Mouse (Mus musculus) erythroblast, embryonic 14.5 days (primary cell): ENCODE results near the gene Trpv2.

Experiments
- GATA1 ChIP-seq: IDR thresholded peaks from 2 replicates; pipeline ENCODE4 v1.6.1; 2012; ENCODE audit warnings: low read length, inconsistent platforms, mixed read lengths
- TAL1 ChIP-seq: IDR thresholded peaks from 3 replicates; pipeline ENCODE4 v1.6.1; 2012; ENCODE audit warnings: low read length, inconsistent platforms, mixed read lengths

DNA sequence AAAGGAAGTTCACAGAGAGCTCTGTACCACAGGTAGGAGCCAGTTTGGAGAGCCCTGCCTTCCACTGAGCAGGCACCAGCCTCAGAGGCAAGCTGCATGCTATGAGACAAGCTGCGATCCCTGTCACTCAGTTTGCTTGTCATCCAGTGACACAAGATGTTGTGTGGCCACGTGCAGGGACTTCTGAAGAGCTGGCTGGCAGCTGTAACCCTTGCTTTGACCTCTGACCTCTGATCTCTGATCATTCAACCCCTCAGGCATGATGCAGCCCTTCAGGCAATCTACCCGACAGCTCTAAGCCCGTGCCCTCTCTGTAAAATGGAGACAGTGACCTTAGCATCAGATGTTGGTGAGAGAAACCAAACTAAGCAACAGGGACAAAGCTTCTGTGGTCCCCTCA is 48.6 kb downstream of the Trpv2 start:
- TF ChIP-seq TAL1 (no peak; the same call in 2 of the 3 replicates), GATA1 (no peak)
